Mouse (Mus musculus) liver, embryonic 14.5 days (tissue): ENCODE measurements at regions not wholly inside any gene's neighbourhood (a gene's known extent, or its start where the extent isn't known, plus 50 kb on each side); places are given as distances from the start of the nearest gene placed in this dataset.
A peak's percentile ranks its signal among the peaks of the same experiment; 100 is the strongest.
"Not testable (repeated sequence)": the region's sequence is repeated elsewhere in the genome, so short reads cannot be mapped to it uniquely, and the experiment has no call there.

Experiments
- ATAC-seq: fragments of 200-750 bp; cut with Nextera tagmentation; 2 replicates; pipeline ENCODE4 v1.8.0; 2017; ENCODE audit warnings: moderate number of reproducible peaks, mild to moderate bottlenecking, moderate library complexity; ENCODE audit not compliant: insufficient read depth
- DNase-seq, 3 experiments: peaks; one replicate each; pipeline ENCODE4 v3.0.0-alpha.2; 2012 to 2013; ENCODE audit warnings: low read depth in 3 of 3, low spot score in 3 of 3
- H3K27ac ChIP-seq: fragments of 300-500 bp; sonication (generic); 2 replicates; pipeline ENCODE4 v1.5.1; 2014; ENCODE audit warnings: moderate library complexity, mild to moderate bottlenecking, control low read depth, inconsistent platforms
- H3K27me3 ChIP-seq: fragments of 300-500 bp; sonication (generic); 2 replicates; pipeline ENCODE4 v1.6.1; 2014; ENCODE audit warnings: mild to moderate bottlenecking, low read length, moderate library complexity; ENCODE audit not compliant: control insufficient read depth, insufficient read depth
- H3K36me3 ChIP-seq: fragments of 300-500 bp; sonication (generic); replicated peaks from 2 replicates; pipeline ENCODE4 v1.6.1; 2014; ENCODE audit warnings: low read depth; ENCODE audit not compliant: control insufficient read depth, insufficient read depth
- H3K4me1 ChIP-seq, 2 experiments: fragments of 200-500 bp in 1 of 2; fragments of 300-500 bp in 1 of 2; sonication (generic) in 1 of 2; replicated peaks; 2 replicates each; pipeline ENCODE4 v1.6.1; 2012 to 2014; ENCODE audit warnings: antibody characterized with exemption in 1 of 2, inconsistent platforms in 1 of 2, low read length in 1 of 2; ENCODE audit not compliant: control insufficient read depth in 2 of 2, insufficient read depth in 2 of 2
- H3K4me2 ChIP-seq: fragments of 300-500 bp; sonication (generic); 2 replicates; pipeline ENCODE4 v1.6.1; 2014; ENCODE audit warnings: low read depth, mild to moderate bottlenecking, control low read depth, moderate library complexity
- H3K4me3 ChIP-seq, 2 experiments: fragments of 200-500 bp in 1 of 2; fragments of 300-500 bp in 1 of 2; sonication (generic) in 1 of 2; 2 replicates each; pipeline ENCODE4 v1.5.1; 2012 to 2014; ENCODE audit warnings: low read depth in 2 of 2, low read length in 2 of 2, mild to moderate bottlenecking in 2 of 2, control low read depth in 1 of 2, inconsistent platforms in 1 of 2, moderate library complexity in 1 of 2; ENCODE audit not compliant: insufficient read depth in 1 of 2
- H3K9ac ChIP-seq: fragments of 300-500 bp; sonication (generic); replicated peaks from 2 replicates; pipeline ENCODE4 v1.6.1; 2014; ENCODE audit warnings: mild to moderate bottlenecking, control low read depth, moderate library complexity
- H3K9me3 ChIP-seq: fragments of 300-500 bp; sonication (generic); 2 replicates; pipeline ENCODE4 v1.6.1; 2016; ENCODE audit warnings: low read length, mixed read lengths; ENCODE audit not compliant: control insufficient read depth
- CTCF ChIP-seq: IDR thresholded peaks from 2 replicates; pipeline ENCODE4 v1.5.1; 2016; ENCODE audit warnings: antibody characterized with exemption, low read depth, control low read depth
- EP300 ChIP-seq: IDR thresholded peaks from 2 replicates; pipeline ENCODE4 v1.6.1; 2016; ENCODE audit warnings: antibody characterized with exemption, low read depth
- WGBS: fragments of 180-500 bp; shearing (Covaris S2); extraction: QIAGEN DNeasy Blood & Tissue Kit; methylation state at CpG from one replicate; pipeline ENCODE4 v1.1.7; 2014; ENCODE audit not compliant: insufficient replicate concordance; 5-methylcytosine and 5-hydroxymethylcytosine counted together

DNA sequence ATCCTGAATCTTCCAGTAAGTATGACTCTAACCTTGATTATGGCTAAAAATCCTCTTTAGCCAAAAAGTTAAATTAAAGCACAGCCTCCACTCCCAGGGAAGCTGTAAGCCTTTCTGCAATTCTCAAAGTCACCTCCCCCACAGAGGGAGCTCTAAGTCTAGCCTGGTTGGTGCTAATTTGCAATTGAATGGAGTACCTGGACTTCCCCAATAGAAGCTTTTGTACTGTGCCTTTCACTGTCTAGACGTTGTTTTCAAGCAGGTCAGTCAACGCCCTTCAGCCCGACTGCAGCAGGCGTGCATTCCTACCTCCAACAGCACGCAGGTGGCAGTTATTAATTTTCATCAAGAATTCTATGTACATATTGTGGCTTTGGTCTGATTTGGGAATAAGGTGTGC, 87.2 kb downstream of the Catsperg2 start:
- WGBS = 67% methylated on average over 5 of the region's 5 CpGs
- H3K4me2 ChIP-seq, ATAC-seq, H3K27ac ChIP-seq, H3K27me3 ChIP-seq, H3K9me3 ChIP-seq, H3K4me1 ChIP-seq, DNase-seq, H3K4me3 ChIP-seq, H3K36me3 ChIP-seq, H3K9ac ChIP-seq: not testable (repeated sequence)

DNA sequence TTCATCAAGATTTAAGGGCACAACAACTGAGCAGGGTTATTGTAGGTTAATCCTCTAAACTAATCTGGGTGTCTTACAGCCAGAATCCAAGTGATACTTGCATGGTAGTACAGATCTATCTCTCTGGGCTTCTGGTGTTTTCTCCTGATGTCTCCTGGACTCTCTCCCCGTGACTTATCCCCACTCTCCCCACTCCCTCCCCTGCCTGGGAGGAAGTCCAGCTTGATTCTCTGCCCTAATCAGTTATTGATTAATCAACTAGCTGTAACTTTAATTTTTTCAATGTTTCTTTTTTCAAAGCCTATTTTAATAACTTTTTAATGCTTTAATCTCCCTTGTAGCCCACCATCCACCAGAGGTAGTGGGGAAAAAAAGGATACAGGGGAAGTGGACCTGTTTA, 83.9 kb upstream of the Sipa1l3 start:
- 24% methylated on average over 1 of the region's 1 CpGs for WGBS
- Histone ChIP-seq H3K36me3 (no peaks in the 10 kb centered on the region), H3K4me3 (no peak overlapping the region), H3K4me1 (no peaks in the 10 kb centered on the region), H3K9me3 (no peaks in the 10 kb centered on the region), H3K4me2 (no peak overlapping the region), H3K27ac (no peak overlapping the region), H3K27me3 (no peaks in the 10 kb centered on the region), H3K9ac (no peak overlapping the region)
- ATAC-seq (no peak), DNase-seq (no peak)
- TF ChIP-seq CTCF = no peak
- no peak for TF ChIP-seq EP300

DNA sequence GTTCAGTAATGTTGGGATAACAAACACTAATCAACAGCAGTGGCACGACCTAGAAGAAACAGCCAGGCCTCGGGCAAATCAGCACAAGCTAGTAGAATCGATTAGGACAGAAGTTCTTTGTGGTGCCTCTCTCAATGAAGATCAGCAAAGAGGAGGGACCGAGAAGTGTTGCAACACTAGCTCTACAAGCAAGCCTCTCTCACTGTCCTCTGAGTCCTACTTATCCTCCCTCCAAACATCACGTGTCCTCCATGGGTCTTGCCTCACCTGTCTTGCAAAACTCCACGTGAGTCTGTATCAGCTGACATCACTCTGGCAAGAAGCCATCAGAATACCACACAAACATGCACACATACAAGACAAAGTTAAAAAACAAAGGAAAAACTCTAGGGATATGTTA, 82.9 kb upstream of the Sipa1l3 start:
- DNase-seq (no peak), ATAC-seq (no peak)
- TF ChIP-seq CTCF (no peak), EP300 (no peak)
- WGBS = 44% methylated on average over 6 of the region's 6 CpGs
- Histone ChIP-seq H3K4me2 (no peak overlapping the region), H3K27me3 (no peaks in the 10 kb centered on the region), H3K9ac (no peak overlapping the region), H3K4me1 (no peaks in the 10 kb centered on the region), H3K36me3 (no peaks in the 10 kb centered on the region), H3K4me3 (no peak overlapping the region), H3K9me3 (no peaks in the 10 kb centered on the region), H3K27ac (no peak overlapping the region)

DNA sequence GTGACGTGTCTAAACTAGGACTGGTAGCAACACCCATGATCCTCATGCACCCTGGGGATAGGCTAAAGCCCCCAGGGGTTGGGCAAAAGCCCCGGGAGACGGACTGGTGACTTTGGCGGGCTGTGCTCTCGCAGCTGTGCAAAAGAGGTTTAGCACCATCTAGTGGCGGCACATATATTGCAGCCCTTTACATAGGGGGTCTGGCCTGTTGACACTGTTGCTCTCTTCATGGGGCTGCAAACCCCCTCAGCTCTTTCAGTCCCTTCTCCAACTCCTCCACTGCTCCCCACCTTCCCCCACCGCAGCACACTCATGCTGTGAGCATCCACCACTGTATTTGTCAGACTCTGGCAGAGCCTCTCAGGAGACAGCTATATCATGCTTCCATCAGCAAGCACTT, 78.8 kb upstream of the Sipa1l3 start:
- 24% methylated on average over 7 of the region's 7 CpGs for WGBS

DNA sequence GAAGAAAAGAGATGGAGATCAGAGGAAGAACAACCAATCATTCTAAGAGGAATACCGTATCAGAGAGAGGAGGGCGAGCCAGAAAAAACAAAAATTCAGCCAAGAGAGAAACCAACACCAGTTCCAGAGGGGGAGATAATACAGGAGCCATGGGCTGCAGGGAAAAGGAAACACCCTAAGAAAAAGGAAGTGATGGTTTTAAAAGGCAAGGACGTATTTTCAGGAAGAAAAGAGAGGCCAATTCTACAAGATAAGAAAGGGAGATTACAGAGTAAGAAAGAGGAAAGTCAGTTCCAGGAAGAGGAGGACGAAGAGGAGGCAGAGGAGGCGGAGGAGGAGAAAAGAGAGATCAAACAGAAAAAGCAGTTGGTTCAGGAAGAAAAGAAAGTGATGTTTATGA, 59.7 kb upstream of the Sipa1l3 start:
- Histone ChIP-seq H3K9me3 (no peaks in the 10 kb centered on the region), H3K9ac (no peak overlapping the region), H3K36me3 (no peaks in the 10 kb centered on the region), H3K4me3 (no peak overlapping the region), H3K27ac (no peak overlapping the region), H3K4me1 (no peaks in the 10 kb centered on the region), H3K4me2 (no peak overlapping the region), H3K27me3 (no peaks in the 10 kb centered on the region)
- TF ChIP-seq CTCF = no peak
- no peak for ATAC-seq
- no peak for DNase-seq
- 40% methylated on average over 5 of the region's 5 CpGs for WGBS

More for the DNA sequence above, 78.8 kb upstream of the Sipa1l3 start:
- not testable (repeated sequence) for H3K4me2 ChIP-seq, H3K36me3 ChIP-seq, H3K4me1 ChIP-seq, H3K4me3 ChIP-seq, DNase-seq, H3K27ac ChIP-seq, H3K9ac ChIP-seq, H3K27me3 ChIP-seq, H3K9me3 ChIP-seq, ATAC-seq
- TF ChIP-seq CTCF = peak; percentile 72

DNA sequence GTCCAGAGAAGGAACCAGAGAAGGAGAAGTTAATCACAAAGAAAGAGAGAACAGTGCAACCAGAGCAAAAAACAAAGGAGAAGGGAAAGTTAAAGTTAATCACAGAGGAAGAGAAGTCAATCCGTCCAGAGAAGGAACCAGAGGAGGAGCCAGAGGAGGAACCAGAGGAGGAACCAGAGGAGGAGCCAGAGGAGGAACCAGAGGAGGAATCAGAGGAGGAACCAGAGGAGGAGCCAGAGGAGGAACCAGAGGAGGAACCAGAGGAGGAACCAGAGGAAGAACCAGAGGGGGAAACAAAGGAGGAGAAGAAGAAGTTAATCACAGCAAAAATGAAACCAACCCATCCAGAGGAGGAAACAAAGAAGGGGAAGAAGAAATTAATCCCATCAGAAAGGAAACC, 57.2 kb upstream of the Sipa1l3 start:
- Histone ChIP-seq H3K36me3 (no peaks in the 10 kb centered on the region), H3K27ac (no peak overlapping the region), H3K27me3 (no peaks in the 10 kb centered on the region), H3K4me2 (no peak overlapping the region), H3K9me3 (no peaks in the 10 kb centered on the region), H3K9ac (no peak overlapping the region), H3K4me1 (no peaks in the 10 kb centered on the region), H3K4me3 (no peak overlapping the region)
- 9% methylated on average over 1 of the region's 1 CpGs for WGBS
- ATAC-seq (no peak), DNase-seq (no peak)
- TF ChIP-seq CTCF (no peak), EP300 (no peak)
